Mouse (Mus musculus) CH12.LX (cell line): ENCODE data around the gene Aldh5a1.

Source experiments
- CTCF ChIP-seq, 2 experiments: IDR thresholded peaks in 1 of 2; conservative IDR thresholded peaks in 1 of 2; 2 replicates each; pipeline ENCODE4 v1.5.1; 2011 to 2012; ENCODE audit warnings: low read depth in 2 of 2, low read length in 2 of 2, improper control_type of control experiment in 1 of 2, inconsistent platforms in 1 of 2, mild to moderate bottlenecking in 1 of 2, moderate library complexity in 1 of 2
- EP300 ChIP-seq: IDR thresholded peaks from 2 replicates; pipeline ENCODE4 v1.6.1; 2011; ENCODE audit warnings: low read length, improper control_type of control experiment
- JUN ChIP-seq: IDR thresholded peaks from 2 replicates; pipeline ENCODE4 v1.6.1; 2011; ENCODE audit warnings: low read depth, mild to moderate bottlenecking, low read length, improper control_type of control experiment, moderate library complexity; ENCODE audit not compliant: insufficient read depth
- MAFK ChIP-seq: IDR thresholded peaks from 2 replicates; pipeline ENCODE4 v1.6.1; 2011; ENCODE audit warnings: low read length, improper control_type of control experiment; ENCODE audit not compliant: insufficient replicate concordance
- POLR2A ChIP-seq: IDR thresholded peaks from 2 replicates; pipeline ENCODE4 v1.6.1; 2011; ENCODE audit warnings: low read depth, mild to moderate bottlenecking, improper control_type of control experiment, low read length
- USF1 ChIP-seq: IDR thresholded peaks from 2 replicates; pipeline ENCODE4 v1.6.1; 2014; ENCODE audit warnings: low read depth, mild to moderate bottlenecking, inconsistent platforms, low read length, improper control_type of control experiment

DNA sequence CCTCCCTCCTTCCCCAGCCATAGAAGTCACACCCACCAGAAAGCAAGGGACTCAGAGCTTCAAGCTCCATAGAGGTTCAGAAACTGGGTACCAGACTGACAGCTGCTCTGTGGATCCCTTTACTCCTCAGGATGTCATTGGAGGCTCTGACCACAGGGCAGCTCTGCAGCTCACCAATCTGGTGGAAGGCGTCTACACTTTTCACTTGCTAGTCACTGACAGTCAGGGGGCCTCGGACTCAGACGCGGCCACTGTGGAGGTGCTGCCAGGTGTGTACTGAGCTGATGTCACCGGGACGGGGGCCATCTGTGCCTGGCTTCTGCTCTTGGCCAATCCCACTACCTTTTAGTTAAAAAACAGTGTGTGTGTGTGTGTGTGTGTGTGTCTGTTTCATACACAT lies 55.0 kb downstream of the Aldh5a1 start:
- TF ChIP-seq POLR2A (no peak), USF1 (no peak), MAFK (no peak), EP300 (no peak), CTCF (conservative IDR thresholded peaks at IDR 0.05 in 1 of 2, IDR thresholded peaks at IDR 0.05 in 1 of 2; ENCODE audit: low read depth in 2 of 2, low read length in 2 of 2) (no peak), JUN (no peak)
